Mouse (Mus musculus): ENCODE results near the gene Tgm2. TPM values are rescaled to one million over a fixed set of nuclear protein-coding genes. Genes with fewer than 3 reads are reported as not detected.

Gene Tgm2
- total RNA-seq, 2 experiments from 2014 or later = 47.9 to 52.3 TPM

DNA sequence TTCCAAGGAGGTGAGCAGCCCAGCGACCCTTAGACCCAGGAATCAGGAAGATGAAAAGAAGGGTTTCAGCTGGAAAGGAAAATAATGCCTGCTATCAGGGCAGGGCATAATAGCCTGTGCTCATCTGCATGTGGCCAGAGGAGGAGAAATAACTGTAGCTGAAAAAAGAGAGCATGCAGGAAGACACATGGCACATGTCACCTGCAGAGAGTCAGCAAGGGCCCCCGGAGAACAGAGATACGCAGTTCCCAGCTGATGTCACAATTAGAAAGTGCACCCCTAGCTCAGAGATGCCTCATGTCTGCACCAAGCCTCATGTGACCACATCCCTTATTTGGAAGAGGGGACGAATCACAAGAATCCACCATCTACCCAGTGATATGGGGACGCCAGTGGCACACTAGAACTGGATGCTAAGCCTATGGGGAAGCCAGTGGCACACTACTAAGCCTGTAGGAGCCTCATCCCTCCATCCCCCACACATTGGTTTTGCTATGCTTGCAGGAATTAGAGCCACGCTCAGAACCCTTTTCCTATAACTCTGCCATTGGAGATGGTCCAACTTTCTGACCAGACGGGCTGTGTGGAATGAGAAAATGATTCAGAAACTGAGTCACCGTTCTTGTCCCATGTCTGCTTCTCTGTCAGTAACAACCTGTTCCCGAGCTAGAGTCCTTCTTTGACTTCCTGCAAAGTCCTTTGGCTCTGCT lies 21.4 kb upstream of the Tgm2 start:
- no peak for DNase-seq

DNA sequence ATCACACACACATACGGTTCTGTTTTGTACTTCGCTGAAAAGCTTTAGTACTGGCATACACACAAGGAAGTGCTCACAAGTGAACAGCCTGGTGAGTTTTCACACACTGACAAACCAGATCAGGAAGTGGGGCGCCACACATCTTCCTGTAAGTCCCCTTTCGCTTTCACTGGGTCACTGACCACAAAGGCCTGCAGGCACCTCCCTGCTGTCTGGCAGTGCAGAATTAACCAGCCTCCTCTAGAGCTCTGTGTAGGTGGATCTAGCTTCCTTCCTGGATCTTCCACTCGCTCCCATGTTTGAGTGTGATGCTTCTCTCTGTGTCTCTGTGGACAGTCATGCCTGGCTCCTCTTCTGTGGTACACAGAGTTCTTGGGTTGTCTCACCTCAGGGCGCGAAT lies 20.4 kb upstream of the Tgm2 start:
- no peak for DNase-seq

DNA sequence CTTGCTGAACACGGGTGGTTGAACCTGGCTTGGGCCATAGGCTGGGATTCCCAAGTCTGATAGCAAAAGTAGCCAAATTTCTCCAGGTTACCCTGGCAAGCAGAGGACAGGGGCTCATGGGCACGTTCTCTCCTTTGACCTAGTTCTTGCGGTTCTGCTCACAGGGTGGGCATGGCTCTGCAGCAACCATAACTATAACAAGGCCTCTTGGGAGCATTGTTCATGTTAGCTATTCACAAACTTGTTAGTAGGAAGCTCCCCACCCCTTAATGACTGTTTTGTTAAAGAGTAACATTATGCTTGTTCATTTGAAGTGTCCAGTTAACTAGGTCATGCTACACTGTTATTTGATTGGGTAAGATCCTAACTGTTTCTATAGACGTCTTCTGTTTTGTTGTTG lies 19.5 kb upstream of the Tgm2 start:
- DNase-seq = no peak

DNA sequence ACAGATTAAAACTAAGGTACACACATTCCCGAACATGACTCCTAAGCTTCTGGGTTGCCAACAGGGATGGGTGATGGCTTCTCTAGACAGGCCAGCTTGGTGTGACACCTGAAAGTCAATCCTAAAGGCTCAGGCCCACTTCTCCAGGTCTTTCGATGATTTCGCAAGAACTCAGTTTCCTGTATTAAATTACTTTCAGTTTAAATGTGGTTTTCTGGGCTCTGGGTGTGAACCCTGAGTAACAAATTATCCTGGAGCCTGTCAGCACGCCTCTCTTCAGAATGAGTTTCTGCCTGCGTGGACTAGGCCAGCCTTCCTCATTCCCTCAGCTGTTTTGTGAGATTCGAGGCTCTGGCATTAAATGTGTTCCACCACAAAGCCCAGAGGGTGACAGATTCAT lies 16.8 kb upstream of the Tgm2 start:
- DNase-seq = no peak

DNA sequence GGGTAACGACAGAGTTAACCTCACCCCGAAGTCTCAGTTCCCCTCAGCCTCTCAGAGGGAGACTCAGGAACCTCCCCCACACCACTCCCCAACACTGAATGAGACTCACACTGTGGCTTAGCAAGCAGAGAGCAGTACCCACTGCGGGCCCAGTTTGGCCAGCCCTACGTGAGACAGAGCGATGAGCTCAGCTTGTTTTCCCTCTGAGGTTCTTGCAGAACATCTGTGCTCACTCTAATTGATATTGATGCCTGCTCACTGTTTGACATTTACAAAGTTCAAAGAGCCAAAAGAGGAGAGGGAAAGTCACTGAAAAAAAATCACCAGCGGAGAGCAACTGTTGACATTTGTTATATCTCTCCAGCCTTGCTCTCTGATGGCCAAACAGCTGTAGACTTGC lies 15.5 kb upstream of the Tgm2 start:
- DNase-seq = no peak

DNA sequence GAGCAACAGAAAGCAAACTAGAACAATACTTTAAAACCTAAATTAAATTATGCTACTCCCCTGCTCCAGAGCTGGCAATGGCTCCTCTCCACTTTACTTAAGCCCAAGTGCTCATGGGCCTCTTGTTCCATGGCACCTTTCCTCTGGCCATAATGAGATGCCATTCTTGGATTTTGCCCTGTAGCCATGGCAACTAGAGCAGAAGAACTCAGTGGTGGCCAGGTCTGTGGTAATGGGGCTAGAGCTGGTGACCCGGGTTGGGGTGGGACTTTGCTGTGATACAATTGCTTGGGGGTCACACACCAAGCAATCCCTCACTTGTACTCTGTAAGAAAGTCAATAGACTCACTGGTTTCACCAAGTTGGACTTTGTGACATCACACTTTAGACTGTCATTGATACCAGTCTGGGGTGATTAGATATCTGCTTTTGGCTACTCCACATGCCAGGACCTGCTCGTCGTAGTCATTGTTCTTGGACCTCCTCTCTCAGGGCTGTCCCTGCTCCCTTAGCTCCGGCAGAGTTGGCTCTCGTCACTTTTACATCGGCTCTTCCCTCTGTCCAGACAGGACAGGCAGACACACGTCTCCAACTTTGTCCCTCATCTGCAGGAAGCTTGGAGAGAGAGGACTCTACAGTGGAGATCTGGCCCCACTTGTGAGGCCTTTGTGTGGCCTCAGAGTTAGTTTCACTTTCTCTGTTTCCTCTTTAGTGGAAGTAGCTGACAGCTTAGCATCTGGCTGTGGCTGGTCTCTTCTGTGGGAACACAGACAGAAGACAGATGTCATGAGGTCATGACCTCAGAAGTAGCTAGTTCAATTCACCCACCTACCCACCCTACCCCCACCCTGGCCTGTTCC lies 13.4 kb upstream of the Tgm2 start:
- DNase-seq = no peak

DNA sequence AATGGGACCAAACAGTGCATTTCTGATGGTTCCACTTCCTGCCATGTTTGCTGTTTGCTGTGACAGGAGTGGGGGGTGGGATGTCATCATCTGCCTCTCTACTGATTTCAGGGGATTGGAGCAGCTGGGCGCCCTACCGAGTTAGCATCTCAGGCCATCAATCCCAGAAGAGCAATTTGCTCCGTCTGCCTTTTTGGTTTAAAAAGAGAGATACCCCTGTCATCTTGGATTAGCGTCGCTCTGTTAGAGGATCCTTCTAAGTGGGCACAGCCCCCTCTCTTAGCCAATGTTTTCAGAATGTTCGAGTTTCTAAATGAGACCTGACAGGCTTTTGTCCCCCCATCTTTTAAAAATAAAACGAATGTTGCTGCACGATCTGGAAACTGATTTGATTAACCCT lies 11.4 kb upstream of the Tgm2 start:
- no peak for DNase-seq

DNA sequence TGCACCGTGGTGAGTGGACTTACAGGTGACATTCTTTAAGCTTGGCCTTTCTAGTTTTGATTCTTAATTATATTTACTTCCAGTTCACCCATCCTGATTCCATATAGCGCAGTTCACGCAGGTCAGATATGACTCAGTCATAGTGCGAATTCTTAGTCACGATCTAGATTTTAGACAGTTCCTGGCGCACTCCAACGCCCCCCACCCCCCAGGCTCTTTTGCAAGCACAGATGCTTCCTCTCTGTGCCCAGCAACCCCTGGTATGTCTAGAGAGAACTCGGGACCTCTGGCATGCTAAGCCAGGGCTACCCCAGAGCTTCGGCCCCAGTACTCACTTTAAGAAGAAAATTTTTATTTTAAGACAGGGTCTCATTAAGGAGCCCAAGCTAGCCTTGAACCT lies 10.3 kb upstream of the Tgm2 start:
- DNase-seq = no peak

DNA sequence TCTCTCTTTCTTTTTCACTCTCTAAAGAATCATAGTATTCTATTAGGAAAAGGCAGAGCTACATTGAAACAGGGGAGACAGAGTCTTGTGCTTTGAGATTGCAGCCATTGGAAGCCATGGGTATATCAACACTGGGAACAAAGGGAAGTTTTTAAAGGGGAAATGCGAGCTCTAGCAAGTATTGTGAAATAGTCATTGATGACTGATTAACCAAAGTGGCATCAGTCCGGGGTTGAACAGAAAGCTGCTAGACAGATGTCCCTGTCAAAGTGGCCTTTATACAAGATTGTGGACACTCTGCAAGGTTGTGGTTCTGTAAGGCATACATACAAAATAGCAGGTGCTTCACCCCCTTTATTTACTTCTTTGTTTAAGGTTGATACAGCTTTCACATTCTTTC lies 9.4 kb upstream of the Tgm2 start:
- no peak for DNase-seq

DNA sequence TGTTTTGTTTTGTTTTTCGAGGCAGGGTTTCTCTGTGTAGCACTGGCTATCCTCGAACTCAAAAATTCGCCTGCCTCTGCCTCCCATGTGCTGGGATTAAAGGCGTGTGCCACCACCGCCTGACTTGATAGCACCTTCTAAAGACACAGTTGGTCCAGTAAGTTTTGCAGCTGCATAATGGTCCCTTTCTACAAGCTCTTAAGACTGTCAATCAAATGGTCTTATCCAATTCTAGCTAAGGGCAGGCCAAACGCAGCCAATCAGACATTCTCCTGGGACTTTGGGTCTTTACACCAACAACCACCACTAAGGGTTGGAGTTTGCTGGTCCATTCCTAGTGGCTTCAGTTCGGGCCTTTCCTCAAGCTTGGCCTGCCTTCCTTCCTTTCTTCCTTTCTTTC lies 8.9 kb upstream of the Tgm2 start:
- no peak for DNase-seq

DNA sequence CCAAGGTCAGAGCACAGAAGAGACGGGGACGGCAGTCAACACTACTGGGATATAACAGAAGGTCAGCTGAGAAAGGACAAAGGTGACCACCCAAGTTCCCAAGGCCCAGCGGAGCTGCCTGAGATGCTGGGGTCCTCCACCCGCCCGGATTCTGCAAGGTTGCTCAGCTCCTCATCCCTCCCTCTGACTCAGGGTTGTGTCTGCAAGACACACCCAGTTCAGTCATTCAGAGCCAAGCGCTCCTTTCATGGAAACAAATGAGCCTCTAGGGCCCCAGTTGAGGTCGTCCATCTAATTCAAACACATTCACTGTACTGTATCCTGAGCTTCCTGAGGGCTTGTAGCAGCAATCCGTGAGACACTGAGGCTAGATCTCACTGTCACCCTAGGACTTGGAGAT lies 8.4 kb upstream of the Tgm2 start:
- no peak for DNase-seq

DNA sequence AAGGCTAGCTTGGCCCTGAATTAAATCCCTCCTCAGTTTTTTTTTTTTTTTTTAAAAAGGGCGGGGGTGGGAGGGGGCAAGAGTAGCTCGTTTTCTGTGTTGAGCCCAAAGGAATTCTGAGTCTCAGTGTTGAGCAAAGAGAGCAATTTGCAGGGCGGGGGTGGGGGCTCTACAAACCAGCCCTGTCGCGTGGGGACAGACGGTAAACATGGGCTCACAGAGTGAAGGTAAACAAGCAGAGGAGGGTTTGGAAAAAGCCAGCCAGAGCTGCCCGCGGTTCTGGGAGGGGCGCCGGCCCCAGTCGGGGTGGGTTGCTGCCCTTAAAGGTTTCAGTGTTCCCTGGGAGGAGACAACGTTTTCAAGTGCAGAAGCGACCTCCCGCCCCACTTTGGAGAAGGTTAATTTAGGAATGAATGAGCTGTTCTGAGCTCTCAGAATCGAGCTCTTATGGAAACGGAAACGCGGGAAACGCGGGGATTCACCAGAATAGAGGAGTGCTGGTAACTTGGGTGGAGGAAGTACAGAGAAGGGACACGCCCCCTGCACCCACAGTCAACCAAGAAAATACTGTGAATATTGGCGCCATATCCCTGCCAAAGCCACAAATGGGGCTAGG lies 7.6 kb upstream of the Tgm2 start:
- DNase-seq = no peak

DNA sequence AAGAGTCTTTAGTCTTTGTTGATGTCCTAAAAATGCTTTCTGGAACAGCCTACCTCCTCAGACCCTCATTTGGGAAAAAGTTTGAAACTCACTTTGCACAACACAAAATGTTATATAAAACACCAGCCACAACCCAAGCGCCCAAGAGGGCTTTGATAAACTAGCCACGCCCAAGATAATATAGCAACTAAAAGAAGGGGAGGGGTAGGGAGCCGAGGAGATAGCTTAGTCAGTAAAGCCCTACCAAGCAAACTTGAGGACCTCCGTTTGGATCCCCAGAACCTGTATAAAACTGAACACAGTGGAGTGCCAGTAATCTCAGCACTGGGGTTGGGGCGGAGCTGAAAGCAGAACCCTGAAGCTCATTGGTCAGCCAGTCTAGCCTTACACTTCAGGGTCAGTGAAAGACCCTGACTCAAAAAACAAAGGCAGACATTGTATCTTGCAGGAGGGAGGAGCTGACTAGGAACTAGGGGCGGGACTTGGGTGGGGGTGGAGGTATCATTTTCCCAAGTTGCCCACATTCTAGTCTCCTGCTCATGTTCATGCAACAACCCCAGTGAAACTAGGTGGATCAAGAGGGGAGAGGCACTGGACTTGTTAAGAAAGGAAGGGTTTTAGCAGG lies 6.6 kb upstream of the Tgm2 start:
- no peak for DNase-seq

DNA sequence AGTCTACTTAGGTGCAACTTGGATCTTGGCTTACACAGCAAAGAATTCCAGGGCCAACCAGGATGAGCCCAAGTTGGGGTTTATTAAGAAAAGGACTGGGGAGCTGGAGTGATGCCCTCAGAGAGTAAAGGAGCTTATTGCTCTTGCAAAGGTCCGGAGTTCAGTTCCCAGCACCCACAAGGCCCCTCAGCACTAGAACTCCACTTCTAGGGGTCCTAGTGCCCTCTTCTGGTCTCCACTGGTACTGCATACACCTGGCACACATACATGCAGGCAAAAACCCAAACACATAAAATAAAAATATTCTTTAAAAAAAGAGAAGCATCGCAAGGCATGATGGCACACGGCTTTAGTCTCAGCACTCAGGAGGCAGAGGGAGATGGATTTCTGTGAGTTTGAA lies 4.8 kb upstream of the Tgm2 start:
- DNase-seq = no peak

DNA sequence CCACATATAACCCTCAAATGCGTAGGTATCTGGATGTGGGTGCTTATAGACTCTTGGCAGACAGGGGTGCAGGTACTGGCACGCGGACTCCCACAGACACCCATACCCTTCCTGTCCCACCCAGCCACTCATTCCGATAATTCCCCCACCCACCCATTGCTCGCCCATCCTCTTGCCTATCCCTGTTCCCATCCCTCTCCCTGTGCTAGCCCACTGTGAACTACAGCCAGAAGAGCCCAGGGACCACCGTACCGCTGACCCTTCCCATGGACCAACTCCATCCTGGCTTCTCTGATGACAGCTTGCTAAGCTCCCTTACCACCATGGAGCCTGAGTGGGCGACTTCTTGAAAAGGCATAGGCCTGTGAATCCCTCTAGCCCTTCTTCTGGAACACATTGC lies 735 bp upstream of the Tgm2 start:
- DNase-seq = no peak

DNA sequence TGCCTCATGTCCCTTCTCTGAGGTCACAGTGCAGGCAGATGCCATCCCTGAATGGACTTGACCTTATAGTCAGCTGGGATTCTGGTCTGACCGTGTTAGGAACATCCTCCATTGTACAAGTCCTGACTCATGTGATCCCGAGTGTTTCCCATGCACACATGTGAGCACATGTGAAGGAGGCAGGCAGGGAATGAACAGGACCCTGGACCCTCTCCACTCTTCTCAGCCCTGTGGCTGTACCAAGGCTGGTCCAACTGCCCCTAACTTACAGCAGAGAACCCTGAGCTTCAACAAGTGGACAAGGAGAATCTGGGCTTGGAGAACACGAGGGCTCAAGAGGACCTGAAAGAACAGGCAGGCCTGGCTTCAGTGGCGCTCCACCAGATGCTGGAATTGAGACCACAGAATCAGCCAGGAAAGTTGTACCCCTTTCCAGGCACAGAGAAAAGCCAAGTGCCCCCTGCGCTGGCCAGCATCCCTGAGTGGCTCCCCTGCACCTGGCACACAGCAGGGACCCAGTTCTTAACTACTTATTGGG lies 639 bp downstream of the Tgm2 start:
- DNase-seq = no peak

DNA sequence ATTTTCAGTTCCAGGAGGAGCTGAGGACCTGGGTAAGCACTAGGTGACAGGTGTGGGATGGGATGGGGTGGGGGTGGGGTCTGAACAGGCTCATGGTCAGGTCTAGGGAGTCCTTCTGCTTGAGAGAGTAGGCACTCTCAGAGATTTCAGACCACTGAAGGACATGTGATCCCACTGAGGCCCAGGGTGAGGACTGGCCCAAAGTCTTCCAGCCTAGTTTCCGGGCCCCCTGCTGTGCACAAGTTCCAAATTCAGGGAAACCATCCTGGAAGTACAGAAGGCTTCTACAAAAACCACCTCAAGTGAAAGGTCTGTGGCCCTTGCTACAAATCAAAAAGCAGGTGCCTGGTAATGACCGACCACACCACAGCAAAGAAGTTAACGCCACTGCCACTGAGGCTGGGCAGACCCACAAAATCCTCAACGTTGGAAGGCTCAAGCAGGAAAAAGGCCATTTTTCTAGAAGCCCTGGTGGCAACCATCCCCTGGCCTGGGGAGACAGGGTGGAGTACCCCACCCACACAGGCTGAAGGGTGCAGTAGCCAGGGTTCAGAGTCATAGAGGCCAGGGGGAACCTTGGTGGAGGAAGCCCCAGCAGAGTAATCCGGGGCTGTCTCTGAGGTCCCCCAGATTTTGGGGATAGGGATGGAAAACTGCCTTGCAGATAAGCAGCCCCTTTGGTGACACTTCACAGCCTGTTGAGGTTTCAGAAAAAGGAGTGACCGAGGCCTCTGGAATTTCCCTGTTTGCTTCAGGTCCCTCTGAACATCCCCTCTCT lies 1.3 kb downstream of the Tgm2 start:
- no peak for DNase-seq

DNA sequence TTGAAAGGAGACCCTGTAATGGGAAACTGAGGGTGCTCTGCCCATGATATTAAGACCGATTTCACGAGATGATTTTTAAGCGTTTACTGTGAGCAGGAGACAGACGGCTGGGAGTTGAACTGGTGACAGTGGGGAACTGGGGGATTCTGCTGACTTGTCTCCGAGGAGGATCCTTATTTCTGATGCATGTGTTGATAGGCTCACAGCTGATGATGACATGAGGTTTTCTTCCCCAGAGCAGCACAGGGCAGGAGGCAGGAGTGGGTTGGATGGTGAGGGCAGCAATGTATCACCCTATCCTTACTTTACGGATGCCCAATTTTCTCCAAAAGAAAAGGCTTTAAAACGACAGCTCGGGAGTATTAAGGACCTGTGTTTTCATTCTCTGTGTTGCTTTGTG lies 2.0 kb downstream of the Tgm2 start:
- no peak for DNase-seq

DNA sequence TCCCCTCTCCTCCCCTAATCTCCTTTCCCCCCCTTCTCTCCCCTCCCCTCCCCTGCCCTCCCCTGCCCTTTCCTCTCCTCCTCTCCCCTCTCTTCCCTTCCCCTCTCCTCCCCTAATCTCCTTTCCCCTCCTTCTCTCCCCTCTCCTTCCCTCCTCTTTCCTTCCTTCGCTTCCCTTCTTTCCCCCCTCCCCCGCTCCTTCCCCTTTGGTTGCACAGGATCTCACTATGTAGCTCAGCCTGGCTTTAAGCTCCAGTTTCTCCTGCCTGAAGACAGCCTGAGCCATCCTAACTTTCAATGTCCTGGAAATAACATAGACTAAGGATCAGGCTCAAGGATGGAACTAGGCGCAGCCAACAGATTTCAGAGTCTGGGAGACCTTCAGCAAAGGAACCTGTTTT lies 2.4 kb downstream of the Tgm2 start:
- no peak for DNase-seq

DNA sequence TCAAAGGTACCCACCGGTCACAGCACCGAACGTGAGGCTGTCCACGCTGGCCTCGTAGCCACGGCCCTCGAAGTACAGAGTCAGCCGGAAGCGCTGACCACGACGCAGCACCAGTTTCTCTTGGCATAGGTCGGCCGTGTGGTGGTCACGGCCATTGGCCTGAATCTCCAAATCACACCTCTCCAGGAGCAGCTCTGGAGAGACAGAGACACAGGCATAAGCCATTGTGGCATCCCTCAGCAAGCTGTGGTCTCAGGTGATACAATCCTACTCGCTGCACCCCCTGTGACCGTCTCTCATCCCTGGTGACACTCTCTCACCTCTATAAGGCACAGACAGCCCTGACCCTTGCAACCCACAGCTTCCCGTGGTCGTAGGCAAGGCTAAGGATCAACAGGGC lies 3.3 kb downstream of the Tgm2 start:
- no peak for DNase-seq

DNA sequence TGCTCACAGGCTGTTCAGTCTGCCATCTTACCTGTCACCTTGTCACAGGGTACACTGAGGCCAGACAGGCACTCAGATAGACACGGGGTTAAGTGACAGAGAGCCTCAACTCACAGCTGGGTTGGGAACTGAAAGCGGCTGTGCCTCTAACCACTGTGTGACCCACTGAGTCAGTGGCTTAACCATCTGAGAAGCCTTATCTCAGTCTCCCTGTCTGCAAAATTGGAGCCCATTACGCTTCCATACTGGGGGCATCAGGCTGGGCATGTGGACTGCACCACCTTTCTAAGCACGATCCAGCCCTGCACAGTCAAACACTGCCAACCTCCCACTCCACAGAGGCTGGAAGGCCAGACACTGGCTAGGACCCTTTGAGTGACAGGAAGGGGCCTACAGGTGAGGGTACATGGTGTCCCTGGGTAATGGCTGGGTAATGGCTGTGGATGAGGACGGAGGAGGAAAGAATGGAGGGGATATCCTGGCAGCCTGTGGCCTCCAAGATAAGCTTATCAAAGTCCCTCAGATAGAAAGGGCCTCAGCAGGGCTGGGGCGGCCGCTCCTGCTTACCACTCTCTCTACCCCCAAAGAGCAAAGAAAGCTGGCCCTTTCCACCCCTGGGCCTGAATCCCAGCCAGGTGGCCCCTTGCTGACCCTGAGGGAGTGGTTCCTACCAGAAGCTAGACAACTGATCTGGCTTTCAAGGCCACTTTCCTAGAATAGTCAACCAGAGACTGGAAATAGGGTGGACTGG lies 4.4 kb downstream of the Tgm2 start:
- DNase-seq = peak; percentile 53

Measured in gastrocnemius, postnatal 25 days (tissue).